Mouse (Mus musculus): ENCODE data around the gene Nxpe5.
"Not testable (repeated sequence)": the region's sequence is repeated elsewhere in the genome, so short reads cannot be mapped to it uniquely, and the experiment has no call there.

DNA sequence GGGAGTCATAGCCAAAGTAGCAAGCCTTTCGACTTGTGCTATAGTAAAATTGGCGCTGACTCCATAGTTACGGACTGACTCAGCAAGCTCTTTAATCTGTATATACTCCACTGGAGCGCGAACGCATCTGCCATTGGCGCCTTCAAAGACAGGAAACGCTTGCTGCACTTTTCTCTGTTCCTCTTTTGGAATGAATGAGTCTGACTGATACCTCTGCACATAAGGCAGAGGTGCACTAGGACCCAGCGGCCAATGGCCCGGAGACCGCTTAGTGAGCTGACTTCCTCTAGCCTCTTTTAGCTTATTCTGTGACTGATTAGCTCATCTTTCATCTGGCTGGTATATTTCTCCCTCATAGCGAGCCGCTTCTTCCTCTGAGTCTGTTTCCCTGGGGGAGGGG, 9.1 kb upstream of the Nxpe5 start:
- not testable (repeated sequence) for TF ChIP-seq CTCF, EP300 (IDR thresholded peaks at IDR 0.05; ENCODE audit: low read depth)

Measured in liver, embryonic 14.5 days (tissue).